Mouse (Mus musculus) embryonic facial prominence, embryonic 11.5 days (tissue): ENCODE measurements around the gene Kcnmb4. TPM values are rescaled to one million over a fixed set of nuclear protein-coding genes. Genes with fewer than 3 reads are reported as not detected.

ENCODE experiments used
- ATAC-seq: fragments of 200-750 bp; cut with Nextera tagmentation; replicated peaks from 2 replicates; pipeline ENCODE4 v1.8.0; 2017; ENCODE audit warnings: low read depth; ENCODE audit not compliant: insufficient number of reproducible peaks, low FRiP score, low TSS enrichment
- DNase-seq: peaks from one replicate; pipeline ENCODE4 v3.0.0-alpha.2; 2015; ENCODE audit warnings: low spot score
- H3K27ac ChIP-seq: fragments of 300-500 bp; sonication (generic); replicated peaks from 2 replicates; pipeline ENCODE4 v1.5.1; 2014; ENCODE audit warnings: mild to moderate bottlenecking, low read depth, low read length, control low read depth
- H3K27me3 ChIP-seq: fragments of 300-500 bp; sonication (generic); 2 replicates; pipeline ENCODE4 v1.6.1; 2014; ENCODE audit warnings: mild to moderate bottlenecking, low read length, moderate library complexity, mixed read lengths; ENCODE audit not compliant: control insufficient read depth, insufficient read depth
- H3K36me3 ChIP-seq: fragments of 300-500 bp; sonication (generic); replicated peaks from 2 replicates; pipeline ENCODE4 v1.6.1; 2014; ENCODE audit warnings: low read depth, mild to moderate bottlenecking, low read length, moderate library complexity, mixed read lengths; ENCODE audit not compliant: control insufficient read depth, insufficient read depth
- H3K4me1 ChIP-seq: fragments of 300-500 bp; sonication (generic); 2 replicates; pipeline ENCODE4 v1.6.1; 2014; ENCODE audit warnings: low read length, mixed read lengths; ENCODE audit not compliant: control insufficient read depth, insufficient read depth
- H3K4me2 ChIP-seq: fragments of 300-500 bp; sonication (generic); 2 replicates; pipeline ENCODE4 v1.6.1; 2014; ENCODE audit warnings: low read depth, mild to moderate bottlenecking, control low read depth, low read length, moderate library complexity
- H3K4me3 ChIP-seq: fragments of 300-500 bp; sonication (generic); 2 replicates; pipeline ENCODE4 v1.5.1; 2014; ENCODE audit warnings: low read depth, low read length, control low read depth
- H3K9ac ChIP-seq: fragments of 300-500 bp; sonication (generic); replicated peaks from 2 replicates; pipeline ENCODE4 v1.6.1; 2014; ENCODE audit warnings: mild to moderate bottlenecking, control low read depth, low read length
- H3K9me3 ChIP-seq: fragments of 300-500 bp; sonication (generic); replicated peaks from 2 replicates; pipeline ENCODE4 v1.6.1; 2016; ENCODE audit warnings: mild to moderate bottlenecking, low read length, inconsistent platforms, mixed read lengths; ENCODE audit not compliant: control insufficient read depth
- WGBS: fragments of 180-500 bp; shearing (Covaris S2); extraction: QIAGEN DNeasy Blood & Tissue Kit; methylation state at CpG from one replicate; pipeline ENCODE4 v1.1.7; 2014; 5-methylcytosine and 5-hydroxymethylcytosine counted together
- polyA plus RNA-seq: library from polyadenylated mRNA; unstranded; fragments of >200 nt; fragmentation: Nextera tagmentation; extraction: Ambion mirVana; gene quantifications from 2 replicates; pipeline ENCODE4 v1.2.1, GENCODE M21; 2014

The Kcnmb4 gene
- polyA plus RNA-seq = 12.0 and 12.8 TPM in 2 replicates

- Histone ChIP-seq H3K4me1 (no peaks in the 10 kb centered on the region), H3K36me3 (no peaks in the 10 kb centered on the region), H3K4me3 (peak within 1 kb of the TSS; percentile 72), H3K9ac (peak within 1 kb of the TSS; percentile 87), H3K9me3 (no peaks in the 10 kb centered on the region), H3K27ac (peak within 1 kb of the TSS; percentile 48; the same call in 1 of the 2 replicates), H3K4me2 (peak within 1 kb of the TSS; percentile 91), H3K27me3 (no peaks in the 10 kb centered on the region)
- WGBS = under 1% methylated on average over 60 of the region's 92 CpGs
- DNase-seq (peak; percentile 66), ATAC-seq (peak; percentile 77)
These were observed at the start of gene Kcnmb4 for GRCm38 (mm10) chr10:116473759-116474549. TSS of gene Kcnmb4 (minus strand) at chr10:116473878.

- ATAC-seq (no peak), DNase-seq (no peak)
These were observed 45.9 kb upstream of the Kcnmb4 start for GRCm38 (mm10) chr10:116519588-116519987.

GRCm38 (mm10) chr10:116515590-116515989 is 41.9 kb upstream of the Kcnmb4 start:
- no peak overlapping the region for H3K4me2 ChIP-seq
- ATAC-seq = no peak
- H3K36me3 ChIP-seq = no peaks in the 10 kb centered on the region
- no peak overlapping the region for H3K9ac ChIP-seq
- no peaks in the 10 kb centered on the region for H3K27me3 ChIP-seq
- H3K9me3 ChIP-seq = no peaks in the 10 kb centered on the region
- WGBS = 93% methylated on average over 6 of the region's 6 CpGs
- H3K27ac ChIP-seq = no peak overlapping the region
- no peaks in the 10 kb centered on the region for H3K4me1 ChIP-seq
- H3K4me3 ChIP-seq = no peak overlapping the region
- no peak for DNase-seq

More at GRCm38 (mm10) chr10:116519588-116519987, 45.9 kb upstream of the Kcnmb4 start:
- Histone ChIP-seq H3K27me3 (no peaks in the 10 kb centered on the region), H3K27ac (no peak overlapping the region), H3K4me1 (no peaks in the 10 kb centered on the region), H3K4me2 (no peak overlapping the region), H3K9ac (no peak overlapping the region), H3K36me3 (no peaks in the 10 kb centered on the region), H3K9me3 (no peaks in the 10 kb centered on the region), H3K4me3 (no peak overlapping the region)
- WGBS = 93% methylated on average over 1 of the region's 1 CpGs

- Histone ChIP-seq H3K9me3 (no peaks in the 10 kb centered on the region), H3K4me2 (no peak overlapping the region), H3K27ac (no peak overlapping the region), H3K36me3 (no peaks in the 10 kb centered on the region), H3K9ac (no peak overlapping the region), H3K27me3 (no peaks in the 10 kb centered on the region), H3K4me3 (no peak overlapping the region), H3K4me1 (no peaks in the 10 kb centered on the region)
- 97% methylated on average over 4 of the region's 4 CpGs for WGBS
- no peak for ATAC-seq
- DNase-seq = no peak
These were observed 41.5 kb upstream of the Kcnmb4 start for GRCm38 (mm10) chr10:116515158-116515557.

GRCm38 (mm10) chr10:116513254-116513635 is 39.6 kb upstream of the Kcnmb4 start:
- DNase-seq (no peak), ATAC-seq (no peak)
- no peaks in the 10 kb centered on the region for H3K4me1 ChIP-seq
- no peaks in the 10 kb centered on the region for H3K36me3 ChIP-seq
- no peaks in the 10 kb centered on the region for H3K27me3 ChIP-seq
- 55% methylated on average over 7 of the region's 7 CpGs for WGBS
- no peaks in the 10 kb centered on the region for H3K9me3 ChIP-seq
- no peak overlapping the region for H3K9ac ChIP-seq
- no peak overlapping the region for H3K4me2 ChIP-seq
- no peak overlapping the region for H3K27ac ChIP-seq
- H3K4me3 ChIP-seq = no peak overlapping the region

GRCm38 (mm10) chr10:116512521-116513253 is 39.0 kb upstream of the Kcnmb4 start:
- H3K4me2 ChIP-seq = no peak overlapping the region
- no peaks in the 10 kb centered on the region for H3K4me1 ChIP-seq
- 88% methylated on average over 11 of the region's 11 CpGs for WGBS
- no peaks in the 10 kb centered on the region for H3K36me3 ChIP-seq
- DNase-seq = no peak
- no peaks in the 10 kb centered on the region for H3K9me3 ChIP-seq
- ATAC-seq = no peak
- H3K9ac ChIP-seq = no peak overlapping the region
- no peaks in the 10 kb centered on the region for H3K27me3 ChIP-seq
- H3K27ac ChIP-seq = no peak overlapping the region
- H3K4me3 ChIP-seq = no peak overlapping the region

GRCm38 (mm10) chr10:116505303-116506014 is 31.8 kb upstream of the Kcnmb4 start:
- 91% methylated on average over 7 of the region's 7 CpGs for WGBS
- Histone ChIP-seq H3K4me3 (no peak overlapping the region), H3K4me2 (no peak overlapping the region), H3K27me3 (no peaks in the 10 kb centered on the region), H3K9ac (no peak overlapping the region), H3K36me3 (no peaks in the 10 kb centered on the region; the same call in 1 of the 2 replicates), H3K27ac (no peak overlapping the region), H3K9me3 (no peaks in the 10 kb centered on the region), H3K4me1 (no peaks in the 10 kb centered on the region)
- no peak for ATAC-seq
- no peak for DNase-seq
